Mouse (Mus musculus): Measurements from ENCODE around the gene Plekho1.

DNA sequence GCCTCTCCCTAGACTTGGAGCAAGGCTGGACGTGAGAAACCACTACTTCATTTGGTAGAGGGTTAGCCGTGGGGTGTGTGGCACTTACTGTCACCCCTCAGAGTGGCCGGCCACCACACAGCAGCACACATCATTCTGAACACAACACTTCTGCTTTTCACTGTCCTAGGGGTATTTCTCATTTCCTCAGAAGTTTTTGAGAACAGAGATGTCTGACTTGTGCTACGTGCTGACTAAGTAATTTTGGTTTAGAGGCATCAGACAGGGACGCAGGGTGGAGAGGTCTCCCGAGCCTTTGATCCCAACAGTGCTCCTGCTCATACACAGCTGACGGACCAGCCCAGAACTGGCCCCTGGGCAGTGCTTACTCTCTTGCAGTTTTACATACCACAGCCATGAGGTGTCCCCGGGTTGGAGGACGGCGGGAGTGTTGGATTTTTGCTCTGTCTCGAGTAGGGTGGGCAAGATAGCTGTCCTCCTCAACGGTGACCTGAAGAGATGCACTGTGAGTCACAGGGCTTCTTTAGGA lies 5.3 kb downstream of the Plekho1 start:
- no peak for TF ChIP-seq CTCF (conservative IDR thresholded peaks at IDR 0.05; ENCODE audit: low read length)
- TF ChIP-seq NANOG (IDR thresholded peaks at IDR 0.05; ENCODE audit: borderline replicate concordance, low read length) = no peak
- no peak for TF ChIP-seq POU5F1 (IDR thresholded peaks at IDR 0.05; ENCODE audit: borderline replicate concordance, low read length)

Measured in E14TG2a.4 (cell line).